In genomic region chr4:45617126-45617525, GRCm38 (mm10) we compare ENCODE assay signal across 21 mouse cellular contexts.
DNase-seq lines count a peak whose midpoint lies in the region; ATAC-seq and TF ChIP-seq lines count a peak whose summit lies in the region.
"Had no signal": no experiment of that assay in that cellular context is flagged by ENCODE, and none has a peak within 500 bp of the region (broad histone marks: within the 10 kb centered on the region; RNA-seq: fewer than 3 reads in every experiment).

No protein-coding gene starts in this region.

- TF ChIP-seq EP300 in lung, postnatal 0 days (IDR thresholded peaks at IDR 0.05), result no peak
- TF ChIP-seq EP300 in heart, adult 2 months (IDR thresholded peaks at IDR 0.05; ENCODE audit: insufficient read depth, low read depth, low read length), result no peak

- H3K79me2 ChIP-seq in heart, adult 2 months (replicated peaks; ENCODE audit: control insufficient read depth, insufficient read depth, low read length), result no peaks in the 10 kb centered on the region

- H3K27me3 ChIP-seq in forebrain, embryonic 15.5 days, result no peaks in the 10 kb centered on the region
- no peaks in the 10 kb centered on the region for H3K27me3 ChIP-seq in forebrain, embryonic 11.5 days (ENCODE audit: control insufficient read depth, insufficient read depth, low read length)
- no peaks in the 10 kb centered on the region for H3K27me3 ChIP-seq in limb, embryonic 12.5 days
- no peaks in the 10 kb centered on the region for H3K27me3 ChIP-seq in limb, embryonic 10.5 days (ENCODE audit: low read depth, poor library complexity, severe bottlenecking)
- H3K27me3 ChIP-seq in lung, postnatal 0 days (replicated peaks; ENCODE audit: insufficient read depth, low read length), result no peaks in the 10 kb centered on the region
- no peaks in the 10 kb centered on the region for H3K27me3 ChIP-seq in heart, adult 2 months (ENCODE audit: control insufficient read depth, insufficient read depth, low read length)
- H3K27me3 ChIP-seq: embryonic facial prominence, embryonic 12.5 days; hindbrain, embryonic 15.5 days had no signal

- no peak overlapping the region for H3K9ac ChIP-seq in forebrain, embryonic 15.5 days (replicated peaks)
- H3K9ac ChIP-seq in forebrain, embryonic 11.5 days (ENCODE audit: low read length), result no peak overlapping the region
- H3K9ac ChIP-seq in limb, embryonic 12.5 days (replicated peaks), result 0 out of 2 replicates have a peak overlapping the region, but pooled peaks have one; percentile 24
- H3K9ac ChIP-seq in lung, postnatal 0 days (replicated peaks; ENCODE audit: low read depth), result no peak overlapping the region
- H3K9ac ChIP-seq in heart, adult 2 months (ENCODE audit: low read depth, low read length), result no peak overlapping the region
- H3K9ac ChIP-seq: embryonic facial prominence, embryonic 12.5 days; heart, embryonic 13.5 days; hindbrain, embryonic 15.5 days had no signal

- no peaks in the 10 kb centered on the region for H3K36me3 ChIP-seq in forebrain, embryonic 15.5 days
- H3K36me3 ChIP-seq in forebrain, embryonic 11.5 days (ENCODE audit: control insufficient read depth, insufficient read depth, low read length), result no peaks in the 10 kb centered on the region
- H3K36me3 ChIP-seq in limb, embryonic 12.5 days, result no peaks in the 10 kb centered on the region
- no peaks in the 10 kb centered on the region for H3K36me3 ChIP-seq in limb, embryonic 10.5 days
- H3K36me3 ChIP-seq in lung, postnatal 0 days (ENCODE audit: insufficient read depth, low read length), result no peaks in the 10 kb centered on the region
- no peaks in the 10 kb centered on the region for H3K36me3 ChIP-seq in heart, adult 2 months (ENCODE audit: control insufficient read depth, insufficient read depth, low read length)
- H3K36me3 ChIP-seq: embryonic facial prominence, embryonic 12.5 days; heart, embryonic 13.5 days; hindbrain, embryonic 15.5 days had no signal

- no peaks in the 10 kb centered on the region for H3K9me3 ChIP-seq in forebrain, embryonic 15.5 days
- H3K9me3 ChIP-seq in forebrain, embryonic 11.5 days (ENCODE audit: control insufficient read depth, low read length), result no peaks in the 10 kb centered on the region
- 0 out of 2 replicates have a peak, but pooled peaks cover 9% of the 10 kb centered on the region for H3K9me3 ChIP-seq in limb, embryonic 12.5 days
- no peaks in the 10 kb centered on the region for H3K9me3 ChIP-seq in limb, embryonic 10.5 days (replicated peaks)
- H3K9me3 ChIP-seq in lung, postnatal 0 days (ENCODE audit: low read length), result no peaks in the 10 kb centered on the region
- H3K9me3 ChIP-seq: embryonic facial prominence, embryonic 12.5 days; heart, embryonic 13.5 days; hindbrain, embryonic 15.5 days had no signal

- no peak overlapping the region for H3K4me2 ChIP-seq in forebrain, embryonic 15.5 days (replicated peaks)
- no peak overlapping the region for H3K4me2 ChIP-seq in forebrain, embryonic 11.5 days (ENCODE audit: low read depth, low read length, severe bottlenecking)
- H3K4me2 ChIP-seq in limb, embryonic 12.5 days, result no peak overlapping the region
- no peak overlapping the region for H3K4me2 ChIP-seq in lung, postnatal 0 days (replicated peaks; ENCODE audit: low read depth, low read length)
- H3K4me2 ChIP-seq: embryonic facial prominence, embryonic 12.5 days; heart, embryonic 13.5 days; hindbrain, embryonic 15.5 days had no signal

- whole genome bisulfite sequencing in forebrain, embryonic 15.5 days, result 3% methylated on average over 3 of the region's 3 CpGs
- WGBS in forebrain, embryonic 11.5 days, result 16% methylated on average over 3 of the region's 3 CpGs
- 44% methylated on average over 3 of the region's 3 CpGs for WGBS in limb, embryonic 12.5 days
- WGBS in limb, embryonic 10.5 days, result 78% methylated on average over 3 of the region's 3 CpGs
- 36% methylated on average over 3 of the region's 3 CpGs for WGBS in lung, postnatal 0 days
- WGBS in heart, adult 2 months, result 26% methylated on average over 3 of the region's 3 CpGs

- no peak overlapping the region for H3K4me3 ChIP-seq in forebrain, embryonic 15.5 days
- H3K4me3 ChIP-seq in forebrain, embryonic 11.5 days (ENCODE audit: low read depth, low read length), result no peak overlapping the region
- H3K4me3 ChIP-seq in limb, embryonic 12.5 days (replicated peaks), result no peak overlapping the region
- no peak overlapping the region for H3K4me3 ChIP-seq in limb, embryonic 10.5 days
- H3K4me3 ChIP-seq in brown adipose tissue, adult 24 weeks (ENCODE audit: insufficient read depth, low read depth, low read length), result no peak overlapping the region
- no peak overlapping the region for H3K4me3 ChIP-seq in lung, postnatal 0 days (ENCODE audit: low read depth, low read length)
- no peak overlapping the region for H3K4me3 ChIP-seq in heart, adult 2 months
- H3K4me3 ChIP-seq: embryonic facial prominence, embryonic 12.5 days; heart, embryonic 13.5 days; hindbrain, embryonic 15.5 days had no signal

- no peak for DNase-seq in forebrain, embryonic 11.5 days (ENCODE audit: low spot score)
- DNase-seq in limb, embryonic 10.5 days (ENCODE audit: low spot score), result no peak
- DNase-seq in brain, embryonic 14.5 days (ENCODE audit: low read depth), result peak; percentile 56
- DNase-seq in lung, postnatal 0 days (ENCODE audit: low spot score), result no peak
- DNase-seq in heart, adult 2 months, result no peak
- DNase-seq: adrenal gland, adult 2 months; adrenal gland, postnatal 25 days; cerebellum, adult 11 months; cerebellum, adult 8-10 months; cerebellum, postnatal 14 days; embryo, embryonic 11 days; gastrocnemius, postnatal 14 days; heart, postnatal 4 days had no signal

- peaks cover 5% of the 10 kb centered on the region for H3K4me1 ChIP-seq in forebrain, embryonic 15.5 days
- peaks cover 11% of the 10 kb centered on the region for H3K4me1 ChIP-seq in forebrain, embryonic 11.5 days (replicated peaks; ENCODE audit: control insufficient read depth, insufficient read depth, low read length)
- H3K4me1 ChIP-seq in limb, embryonic 12.5 days (replicated peaks), result peaks cover 8% of the 10 kb centered on the region; the same call in 1 of the 2 replicates
- 0 out of 2 replicates have a peak, but pooled peaks cover 5% of the 10 kb centered on the region for H3K4me1 ChIP-seq in limb, embryonic 10.5 days
- no peaks in the 10 kb centered on the region; the same call in 1 of the 2 replicates for H3K4me1 ChIP-seq in brown adipose tissue, adult 24 weeks (ENCODE audit: control insufficient read depth, insufficient read depth, insufficient read length, low read length)
- H3K4me1 ChIP-seq in lung, postnatal 0 days (ENCODE audit: insufficient read depth, low read depth, low read length), result no peaks in the 10 kb centered on the region
- no peaks in the 10 kb centered on the region for H3K4me1 ChIP-seq in heart, adult 2 months (ENCODE audit: control insufficient read depth, insufficient read depth, low read length)
- H3K4me1 ChIP-seq: embryonic facial prominence, embryonic 12.5 days; heart, embryonic 13.5 days had no signal

- intact Hi-C loops in heart, adult 2 months (cut with DNase I), result no loop called here

- TF ChIP-seq CTCF in brain, embryonic 14.5 days (IDR thresholded peaks at IDR 0.05; ENCODE audit: borderline replicate concordance, extremely low read depth, insufficient read depth, insufficient read length), result no peak
- TF ChIP-seq CTCF in lung, postnatal 0 days (IDR thresholded peaks at IDR 0.05), result no peak
- no peak for TF ChIP-seq CTCF in heart, adult 2 months (IDR thresholded peaks at IDR 0.05)

- TF ChIP-seq POLR2A in brain, embryonic 14.5 days (IDR thresholded peaks at IDR 0.05; ENCODE audit: borderline replicate concordance, extremely low read depth, insufficient read depth, insufficient read length, poor library complexity, severe bottlenecking), result no peak
- no peak for TF ChIP-seq POLR2A in heart, adult 2 months (IDR thresholded peaks at IDR 0.05; ENCODE audit: insufficient read depth, low read depth, low read length)

- ATAC-seq in forebrain, embryonic 15.5 days (replicated peaks), result 0 out of 2 replicates have a peak, but pooled peaks have one; percentile 29
- ATAC-seq in forebrain, embryonic 11.5 days (replicated peaks; ENCODE audit: low FRiP score), result no peak
- ATAC-seq in limb, embryonic 12.5 days (ENCODE audit: insufficient number of reproducible peaks, insufficient read depth, low FRiP score, low TSS enrichment, low read depth), result no peak
- ATAC-seq in lung, postnatal 0 days, result no peak
- ATAC-seq: inflammation-experienced regulatory T-cells, adult 6 months; intestine, postnatal 0 days had no signal

- no peak overlapping the region for H3K27ac ChIP-seq in forebrain, embryonic 15.5 days (replicated peaks)
- no peak overlapping the region for H3K27ac ChIP-seq in forebrain, embryonic 11.5 days (ENCODE audit: low read depth, low read length)
- no peak overlapping the region for H3K27ac ChIP-seq in limb, embryonic 12.5 days
- H3K27ac ChIP-seq in limb, embryonic 10.5 days, result no peak overlapping the region
- peak overlapping the region; percentile 20; the same call in 1 of the 2 replicates for H3K27ac ChIP-seq in brown adipose tissue, adult 24 weeks (replicated peaks; ENCODE audit: low read depth, low read length)
- no peak overlapping the region for H3K27ac ChIP-seq in lung, postnatal 0 days (ENCODE audit: low read length)
- no peak overlapping the region for H3K27ac ChIP-seq in heart, adult 2 months
- H3K27ac ChIP-seq: embryonic facial prominence, embryonic 12.5 days; heart, embryonic 13.5 days; hindbrain, embryonic 15.5 days had no signal
